Mouse (Mus musculus): ENCODE measurements at regions not wholly inside any gene's neighbourhood (a gene's known extent, or its start where the extent isn't known, plus 50 kb on each side); places are given as distances from the start of the nearest gene placed in this dataset.
A peak's percentile ranks its signal among the peaks of the same experiment; 100 is the strongest.
"Not testable (repeated sequence)": the region's sequence is repeated elsewhere in the genome, so short reads cannot be mapped to it uniquely, and the experiment has no call there.

DNA sequence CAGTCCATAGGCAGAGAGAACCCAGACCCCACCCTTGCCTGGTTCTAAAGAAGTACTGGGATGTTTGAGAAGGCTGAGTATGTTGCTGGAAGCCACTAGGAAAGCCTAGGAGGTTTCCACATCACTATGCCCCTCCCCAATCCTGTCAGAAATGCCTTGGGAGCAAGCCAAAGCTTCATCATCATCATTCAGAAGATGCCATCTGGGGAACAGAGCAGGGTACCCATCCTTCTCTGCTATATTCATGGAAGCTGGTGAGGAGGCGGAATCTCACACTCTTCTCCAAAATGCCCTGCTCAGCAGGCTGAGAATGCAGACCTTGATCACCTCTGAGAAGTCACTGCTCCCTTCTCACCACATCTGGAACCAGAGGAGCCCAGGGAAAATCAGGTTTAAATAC lies 200.7 kb downstream of the Plxna1 start:
- Histone ChIP-seq H3K27ac (ENCODE audit: low read length) (no peak overlapping the region), H3K9ac (replicated peaks; ENCODE audit: low read length) (no peak overlapping the region), H3K4me1 (ENCODE audit: insufficient read depth, low read length) (no peaks in the 10 kb centered on the region), H3K4me2 (replicated peaks; ENCODE audit: low read depth, low read length) (no peak overlapping the region), H3K36me3 (ENCODE audit: insufficient read depth, low read length) (no peaks in the 10 kb centered on the region), H3K4me3 (ENCODE audit: low read length) (no peak overlapping the region), H3K9me3 (ENCODE audit: low read length) (peaks cover 4% of the 10 kb centered on the region; the same call in 1 of the 2 replicates), H3K27me3 (ENCODE audit: insufficient read depth, low read length) (no peaks in the 10 kb centered on the region)
- WGBS, result 96% methylated on average over 1 of the region's 1 CpGs
- ATAC-seq (ENCODE audit: low FRiP score, low TSS enrichment), result no peak

DNA sequence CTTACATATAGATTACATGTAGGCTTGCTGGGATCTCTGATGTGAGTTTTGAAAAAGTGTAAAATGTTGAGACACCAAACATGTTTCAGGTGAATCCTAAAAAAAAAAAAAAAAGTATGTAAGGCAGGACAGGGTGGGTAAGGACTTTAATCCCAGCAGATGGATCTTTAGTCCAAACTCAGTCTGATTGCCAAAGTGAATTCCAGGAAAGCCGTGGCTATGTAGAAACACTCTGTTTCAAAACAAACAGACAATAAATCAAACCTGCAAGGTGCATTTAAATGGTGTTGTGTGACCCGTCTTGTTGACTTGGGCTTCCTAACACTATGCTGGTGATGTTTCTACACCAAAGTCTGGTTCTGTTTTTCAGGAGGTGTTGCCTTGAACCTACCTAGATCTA lies 192.9 kb downstream of the Plxna1 start:
- Histone ChIP-seq H3K9ac (replicated peaks; ENCODE audit: low read length) (no peak overlapping the region), H3K27me3 (ENCODE audit: insufficient read depth, low read length) (no peaks in the 10 kb centered on the region), H3K4me1 (ENCODE audit: insufficient read depth, low read length) (no peaks in the 10 kb centered on the region), H3K4me3 (ENCODE audit: low read length) (no peak overlapping the region), H3K9me3 (ENCODE audit: low read length) (peaks cover 9% of the 10 kb centered on the region), H3K4me2 (replicated peaks; ENCODE audit: low read depth, low read length) (no peak overlapping the region), H3K27ac (ENCODE audit: low read length) (no peak overlapping the region), H3K36me3 (ENCODE audit: insufficient read depth, low read length) (no peaks in the 10 kb centered on the region)
- no peak for ATAC-seq (ENCODE audit: low FRiP score, low TSS enrichment)
- WGBS, result 27% methylated on average over 2 of the region's 2 CpGs

DNA sequence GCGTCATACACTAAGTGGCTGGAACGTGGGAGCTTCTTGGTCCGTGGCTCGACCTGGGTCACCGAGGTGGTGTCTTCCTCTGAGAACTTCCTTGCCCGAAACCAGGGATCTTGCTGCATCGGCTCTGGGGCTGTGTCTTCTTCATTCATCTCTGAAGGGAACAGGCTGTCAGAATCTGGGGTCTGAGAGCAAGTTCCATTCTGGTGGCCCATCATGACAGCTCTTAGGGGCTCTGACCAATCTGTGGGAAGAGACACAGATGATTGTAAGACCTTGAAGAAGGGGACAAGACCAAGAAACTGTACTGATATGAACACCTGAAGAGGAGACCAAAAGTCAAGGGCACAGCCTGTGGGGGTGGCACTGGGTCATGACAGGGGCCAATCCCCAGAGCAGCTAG lies 177.5 kb downstream of the Plxna1 start:
- not testable (repeated sequence) for H3K27ac ChIP-seq (ENCODE audit: low read length); H3K4me1 ChIP-seq (ENCODE audit: insufficient read depth, low read length); H3K9me3 ChIP-seq (ENCODE audit: low read length); H3K9ac ChIP-seq (replicated peaks; ENCODE audit: low read length); ATAC-seq (ENCODE audit: low FRiP score, low TSS enrichment); H3K27me3 ChIP-seq (ENCODE audit: insufficient read depth, low read length); H3K4me3 ChIP-seq (ENCODE audit: low read length); H3K4me2 ChIP-seq (replicated peaks; ENCODE audit: low read depth, low read length); H3K36me3 ChIP-seq (ENCODE audit: insufficient read depth, low read length)
- no CpG with 5 or more reads among the region's 7 CpGs for WGBS

DNA sequence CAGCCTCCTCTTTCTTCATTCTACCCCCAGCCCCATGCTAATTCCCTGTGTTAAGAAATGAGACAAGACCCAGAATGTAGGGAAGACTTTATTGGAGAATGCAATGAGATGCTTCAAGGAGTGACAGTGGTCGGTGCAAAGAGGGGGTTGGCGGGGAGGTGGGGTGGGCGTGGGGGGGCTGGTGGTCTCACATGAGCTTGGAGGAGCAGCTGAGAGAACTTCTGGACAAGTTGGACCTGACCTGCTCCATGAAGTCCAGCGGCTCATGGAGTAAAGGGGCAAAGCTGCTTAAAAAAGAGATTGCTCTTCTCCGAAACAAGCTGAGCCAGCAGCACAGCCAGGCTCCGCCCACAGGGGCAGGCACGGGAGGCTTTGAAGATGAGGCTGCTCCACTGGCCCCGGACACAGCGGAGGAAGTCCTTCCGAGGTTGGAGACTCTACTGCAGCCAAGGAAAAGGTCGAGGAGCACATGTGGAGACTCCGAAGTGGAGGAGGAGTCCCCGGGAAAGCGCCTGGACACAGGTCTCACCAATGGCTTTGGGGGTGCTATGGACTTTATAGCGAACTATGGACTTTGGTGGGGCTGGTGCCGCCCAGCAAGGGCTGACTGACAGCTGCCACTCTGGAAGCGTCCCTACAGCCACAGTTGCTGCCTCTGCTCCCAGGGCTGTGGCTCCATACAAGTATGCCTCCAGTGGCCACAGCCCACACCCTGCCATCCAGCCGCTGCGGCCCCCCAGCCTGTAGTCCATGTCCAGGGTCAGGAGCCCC lies 161.7 kb downstream of the Plxna1 start:
- 10% methylated on average over 19 of the region's 19 CpGs for WGBS
- H3K9me3 ChIP-seq (ENCODE audit: low read length); H3K27ac ChIP-seq (ENCODE audit: low read length); H3K9ac ChIP-seq (replicated peaks; ENCODE audit: low read length); H3K4me1 ChIP-seq (ENCODE audit: insufficient read depth, low read length); H3K27me3 ChIP-seq (ENCODE audit: insufficient read depth, low read length); H3K36me3 ChIP-seq (ENCODE audit: insufficient read depth, low read length): not testable (repeated sequence)
- peak overlapping the region; percentile 49 for H3K4me2 ChIP-seq (replicated peaks; ENCODE audit: low read depth, low read length)
- H3K4me3 ChIP-seq (ENCODE audit: low read length), result peak overlapping the region; percentile 22
- peak; percentile 31; the same call in 1 of the 2 replicates for ATAC-seq (ENCODE audit: low FRiP score, low TSS enrichment)

DNA sequence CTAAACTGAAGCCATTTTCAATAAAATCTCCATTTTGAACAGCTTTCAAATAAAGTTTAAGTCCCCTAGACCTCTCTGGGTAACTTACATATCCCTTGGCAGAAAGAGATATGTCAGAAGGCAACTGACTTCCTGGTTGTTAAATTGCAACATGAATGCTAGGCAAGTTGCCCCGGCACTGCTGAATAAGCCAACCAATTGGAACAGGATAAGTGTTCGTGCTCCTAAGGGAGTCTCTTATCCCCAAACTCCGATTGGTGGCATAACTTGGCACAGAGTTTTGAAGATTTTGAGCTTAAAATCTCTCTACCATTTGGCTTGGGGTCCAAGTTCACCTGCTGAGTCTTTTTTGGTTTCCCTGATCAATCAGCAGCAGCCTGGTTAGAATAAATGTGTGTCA lies 147.4 kb downstream of the Plxna1 start:
- Histone ChIP-seq H3K36me3 (ENCODE audit: insufficient read depth, low read length) (no peaks in the 10 kb centered on the region), H3K9me3 (ENCODE audit: low read length) (no peaks in the 10 kb centered on the region), H3K27me3 (ENCODE audit: insufficient read depth, low read length) (no peaks in the 10 kb centered on the region), H3K27ac (ENCODE audit: low read length) (no peak overlapping the region), H3K9ac (replicated peaks; ENCODE audit: low read length) (no peak overlapping the region), H3K4me3 (ENCODE audit: low read length) (no peak overlapping the region), H3K4me2 (replicated peaks; ENCODE audit: low read depth, low read length) (no peak overlapping the region), H3K4me1 (ENCODE audit: insufficient read depth, low read length) (no peaks in the 10 kb centered on the region)
- WGBS, result 66% methylated on average over 3 of the region's 3 CpGs
- ATAC-seq (ENCODE audit: low FRiP score, low TSS enrichment), result no peak

DNA sequence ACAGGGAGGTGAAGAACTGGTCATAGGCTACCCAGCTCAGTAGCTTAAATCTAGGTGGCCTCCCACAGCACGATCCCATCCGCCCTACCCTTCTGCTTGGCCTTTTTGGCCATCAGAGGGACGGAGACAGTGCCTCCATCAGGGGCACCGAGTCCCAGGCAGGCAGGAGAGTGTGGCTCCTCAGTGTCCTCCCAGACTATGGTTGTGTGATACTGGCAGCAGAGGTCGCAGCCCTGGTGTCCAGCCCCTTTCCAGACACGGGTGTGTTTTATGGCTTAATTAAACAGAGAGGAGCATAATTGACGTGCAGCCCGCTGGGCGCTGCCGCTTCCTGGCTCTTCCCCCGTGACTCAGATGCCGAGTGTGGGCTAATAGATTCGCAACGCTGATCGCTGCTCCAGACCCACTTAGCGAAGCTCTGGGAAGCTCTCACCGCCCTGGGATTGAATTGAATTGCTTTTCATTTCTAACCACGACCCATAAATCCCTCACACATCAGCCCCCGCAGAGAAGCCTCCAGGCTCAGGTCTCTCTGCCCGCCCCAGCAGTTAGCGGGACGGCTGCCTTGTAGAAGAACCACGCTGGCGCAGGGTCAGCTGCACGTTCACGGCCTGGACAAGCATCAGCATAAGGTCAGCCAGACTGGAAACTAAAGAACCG lies 126.9 kb downstream of the Plxna1 start:
- H3K36me3 ChIP-seq (ENCODE audit: insufficient read depth, low read length), result no peaks in the 10 kb centered on the region
- H3K9me3 ChIP-seq (ENCODE audit: low read length), result no peaks in the 10 kb centered on the region
- H3K4me2 ChIP-seq (replicated peaks; ENCODE audit: low read depth, low read length), result peak overlapping the region; percentile 49
- ATAC-seq (ENCODE audit: low FRiP score, low TSS enrichment), result peak; percentile 79
- peaks cover 10% of the 10 kb centered on the region for H3K27me3 ChIP-seq (ENCODE audit: insufficient read depth, low read length)
- no peak overlapping the region for H3K9ac ChIP-seq (replicated peaks; ENCODE audit: low read length)
- H3K4me3 ChIP-seq (ENCODE audit: low read length), result peak overlapping the region; percentile 21
- H3K4me1 ChIP-seq (ENCODE audit: insufficient read depth, low read length), result peaks cover 5% of the 10 kb centered on the region
- WGBS, result 5% methylated on average over 27 of the region's 27 CpGs
- H3K27ac ChIP-seq (ENCODE audit: low read length), result no peak overlapping the region

DNA sequence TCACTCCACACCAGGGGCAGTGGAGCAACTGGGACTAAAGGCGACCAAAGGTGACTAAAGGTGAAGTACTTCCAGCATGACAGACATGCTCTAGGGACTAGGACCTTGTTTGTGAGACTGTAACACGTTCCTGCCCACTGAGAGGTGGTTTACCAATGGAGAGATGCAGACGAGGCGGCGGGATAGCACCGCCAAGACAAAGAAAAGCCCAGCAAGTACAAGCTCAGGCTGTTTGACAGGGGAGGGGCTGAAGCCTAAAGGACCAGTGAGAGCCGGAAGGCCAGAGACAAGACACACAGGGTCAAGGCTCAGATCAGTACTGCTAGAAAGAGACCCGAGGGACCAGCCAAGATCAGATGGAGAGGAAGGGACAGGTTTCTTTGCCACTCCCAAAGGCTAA lies 126.2 kb downstream of the Plxna1 start:
- Histone ChIP-seq H3K9ac (replicated peaks; ENCODE audit: low read length) (no peak overlapping the region), H3K9me3 (ENCODE audit: low read length) (no peaks in the 10 kb centered on the region), H3K4me1 (ENCODE audit: insufficient read depth, low read length) (peaks cover 5% of the 10 kb centered on the region), H3K36me3 (ENCODE audit: insufficient read depth, low read length) (no peaks in the 10 kb centered on the region), H3K4me2 (replicated peaks; ENCODE audit: low read depth, low read length) (no peak overlapping the region), H3K27me3 (ENCODE audit: insufficient read depth, low read length) (peaks cover 10% of the 10 kb centered on the region), H3K4me3 (ENCODE audit: low read length) (no peak overlapping the region), H3K27ac (ENCODE audit: low read length) (no peak overlapping the region)
- no peak for ATAC-seq (ENCODE audit: low FRiP score, low TSS enrichment)
- WGBS, result 18% methylated on average over 8 of the region's 8 CpGs

DNA sequence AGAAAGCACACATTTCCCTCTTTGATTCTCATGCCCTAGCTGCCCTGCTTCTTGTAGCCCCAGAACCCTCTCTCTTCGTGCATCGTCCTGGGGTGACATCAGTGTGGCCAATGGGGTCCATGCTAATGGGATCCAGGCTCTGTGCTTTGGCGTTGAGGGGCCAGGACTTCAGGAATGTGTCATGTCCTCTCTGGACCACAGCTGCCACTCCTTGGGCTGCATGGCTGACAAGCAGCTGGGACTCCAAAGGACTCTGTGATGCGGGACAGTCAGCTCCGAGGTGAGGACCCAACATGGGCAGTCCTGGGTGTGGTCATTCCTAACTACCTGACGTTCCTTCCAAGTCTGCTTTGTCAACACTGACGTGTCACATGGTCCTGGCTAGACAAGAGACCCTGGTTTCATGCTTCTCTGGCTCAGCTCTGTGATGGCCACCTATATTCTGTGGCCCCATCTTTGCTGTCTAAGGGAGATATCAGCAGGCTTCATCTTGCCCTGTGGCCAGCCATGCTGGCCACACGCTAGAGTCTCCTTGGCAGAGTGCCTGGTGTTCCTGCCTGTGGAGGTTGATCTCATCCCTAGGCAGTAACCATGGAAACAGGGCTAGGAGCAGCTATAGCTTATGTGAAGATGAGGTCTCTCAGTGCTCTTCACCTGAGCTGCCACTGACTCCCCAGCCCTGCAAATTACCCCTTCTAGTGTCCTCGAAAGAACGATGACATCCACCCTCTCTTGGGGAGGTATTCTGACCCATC lies 125.4 kb downstream of the Plxna1 start:
- Histone ChIP-seq H3K27me3 (ENCODE audit: insufficient read depth, low read length) (peaks cover 10% of the 10 kb centered on the region), H3K27ac (ENCODE audit: low read length) (no peak overlapping the region), H3K9me3 (ENCODE audit: low read length) (no peaks in the 10 kb centered on the region), H3K4me3 (ENCODE audit: low read length) (no peak overlapping the region), H3K9ac (replicated peaks; ENCODE audit: low read length) (no peak overlapping the region), H3K4me1 (ENCODE audit: insufficient read depth, low read length) (peaks cover 5% of the 10 kb centered on the region), H3K36me3 (ENCODE audit: insufficient read depth, low read length) (no peaks in the 10 kb centered on the region), H3K4me2 (replicated peaks; ENCODE audit: low read depth, low read length) (no peak overlapping the region)
- 77% methylated on average over 10 of the region's 10 CpGs for WGBS
- ATAC-seq (ENCODE audit: low FRiP score, low TSS enrichment), result 0 out of 2 replicates have a peak, but pooled peaks have one; percentile 21

DNA sequence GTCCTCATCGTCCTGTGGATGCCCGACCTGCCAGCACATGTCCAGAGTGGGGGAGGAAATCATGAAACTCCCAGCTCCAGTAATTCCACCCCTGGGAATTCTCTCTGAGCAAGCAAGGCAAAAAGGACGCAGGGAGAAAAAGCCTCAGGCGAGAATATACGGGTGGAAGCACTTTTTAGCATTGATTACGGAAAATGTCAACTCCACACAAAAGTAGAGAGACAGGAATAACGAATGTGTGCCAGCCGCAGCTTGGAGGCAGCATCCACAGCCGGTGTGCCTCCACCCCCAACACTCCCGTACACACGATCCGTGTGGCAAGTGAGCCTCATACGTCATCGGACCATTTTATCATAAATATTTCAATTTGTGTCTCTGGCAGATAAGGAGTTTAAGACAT lies 123.5 kb downstream of the Plxna1 start:
- no peak overlapping the region for H3K27ac ChIP-seq (ENCODE audit: low read length)
- WGBS, result 33% methylated on average over 14 of the region's 14 CpGs
- H3K9me3 ChIP-seq (ENCODE audit: low read length), result no peaks in the 10 kb centered on the region
- H3K27me3 ChIP-seq (ENCODE audit: insufficient read depth, low read length), result peaks cover 10% of the 10 kb centered on the region
- no peak overlapping the region for H3K4me2 ChIP-seq (replicated peaks; ENCODE audit: low read depth, low read length)
- H3K9ac ChIP-seq (replicated peaks; ENCODE audit: low read length), result no peak overlapping the region
- ATAC-seq (ENCODE audit: low FRiP score, low TSS enrichment), result no peak
- H3K4me3 ChIP-seq (ENCODE audit: low read length), result no peak overlapping the region
- peaks cover 5% of the 10 kb centered on the region for H3K4me1 ChIP-seq (ENCODE audit: insufficient read depth, low read length)
- no peaks in the 10 kb centered on the region for H3K36me3 ChIP-seq (ENCODE audit: insufficient read depth, low read length)

DNA sequence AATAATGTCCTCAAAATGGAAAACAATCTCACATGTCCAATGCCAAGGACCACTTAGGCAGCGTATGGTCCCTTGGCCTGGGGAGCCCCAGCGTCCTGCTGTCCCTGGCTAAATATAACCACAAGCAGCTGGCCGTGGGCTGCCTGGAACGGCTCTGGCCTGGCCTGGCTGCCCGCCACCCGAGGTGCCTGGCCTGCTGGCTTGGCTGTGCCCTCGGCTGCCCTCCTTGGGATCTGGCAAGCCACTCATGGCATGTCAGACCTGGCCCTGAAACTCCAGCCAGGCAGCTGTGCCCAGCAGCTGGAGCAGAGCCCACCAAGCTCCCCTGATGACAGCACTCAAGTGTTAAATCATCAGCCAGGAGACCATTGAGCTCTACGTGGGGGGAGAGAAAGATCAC lies 122.9 kb downstream of the Plxna1 start:
- 46% methylated on average over 8 of the region's 8 CpGs for WGBS
- Histone ChIP-seq H3K9me3 (ENCODE audit: low read length) (no peaks in the 10 kb centered on the region), H3K27me3 (ENCODE audit: insufficient read depth, low read length) (peaks cover 10% of the 10 kb centered on the region), H3K27ac (ENCODE audit: low read length) (no peak overlapping the region), H3K4me2 (replicated peaks; ENCODE audit: low read depth, low read length) (no peak overlapping the region), H3K4me1 (ENCODE audit: insufficient read depth, low read length) (peaks cover 5% of the 10 kb centered on the region), H3K4me3 (ENCODE audit: low read length) (no peak overlapping the region), H3K9ac (replicated peaks; ENCODE audit: low read length) (no peak overlapping the region), H3K36me3 (ENCODE audit: insufficient read depth, low read length) (no peaks in the 10 kb centered on the region)
- no peak for ATAC-seq (ENCODE audit: low FRiP score, low TSS enrichment)
